Mouse (Mus musculus) heart, adult 18-20 months (tissue): ENCODE data around the gene Chchd6. TPM values are rescaled to one million over a fixed set of nuclear protein-coding genes. Genes with fewer than 3 reads are reported as not detected.

Experiments used
- DNase-seq, 2 experiments: peaks; one replicate each; pipeline ENCODE4 v3.0.0; 2021 to 2022; ENCODE audit warnings: mixed read lengths in 1 of 2
- long read RNA-seq, 2 experiments: library from polyadenylated mRNA; stranded (forward); transcript quantifications; one replicate each; pipeline ENCODE4 v2.0.0; 2021
- total RNA-seq, 2 experiments: library from RNA; stranded (reverse); gene quantifications; 2 replicates each; pipeline ENCODE4 v1.2.3; 2021

Chchd6 gene
- total RNA-seq: 10 to 100 TPM; 11.8 to 12.3 TPM
- long read RNA-seq, experiment 1, transcript Chchd6-201 (8 exons, 1,121 nt): major isoform, 18 of 20 reads
- long read RNA-seq, experiment 1, partial matches to known transcripts: 1 of 20 reads
- long read RNA-seq, experiment 1, other reads (novel, unspliced or antisense): 0 of 20 reads
- long read RNA-seq, experiment 2, transcript Chchd6-201 (8 exons, 1,121 nt): major isoform, 16 of 17 reads
- long read RNA-seq, experiment 2, partial matches to known transcripts: 0 of 17 reads
- long read RNA-seq, experiment 2, other reads (novel, unspliced or antisense): 0 of 17 reads

DNA sequence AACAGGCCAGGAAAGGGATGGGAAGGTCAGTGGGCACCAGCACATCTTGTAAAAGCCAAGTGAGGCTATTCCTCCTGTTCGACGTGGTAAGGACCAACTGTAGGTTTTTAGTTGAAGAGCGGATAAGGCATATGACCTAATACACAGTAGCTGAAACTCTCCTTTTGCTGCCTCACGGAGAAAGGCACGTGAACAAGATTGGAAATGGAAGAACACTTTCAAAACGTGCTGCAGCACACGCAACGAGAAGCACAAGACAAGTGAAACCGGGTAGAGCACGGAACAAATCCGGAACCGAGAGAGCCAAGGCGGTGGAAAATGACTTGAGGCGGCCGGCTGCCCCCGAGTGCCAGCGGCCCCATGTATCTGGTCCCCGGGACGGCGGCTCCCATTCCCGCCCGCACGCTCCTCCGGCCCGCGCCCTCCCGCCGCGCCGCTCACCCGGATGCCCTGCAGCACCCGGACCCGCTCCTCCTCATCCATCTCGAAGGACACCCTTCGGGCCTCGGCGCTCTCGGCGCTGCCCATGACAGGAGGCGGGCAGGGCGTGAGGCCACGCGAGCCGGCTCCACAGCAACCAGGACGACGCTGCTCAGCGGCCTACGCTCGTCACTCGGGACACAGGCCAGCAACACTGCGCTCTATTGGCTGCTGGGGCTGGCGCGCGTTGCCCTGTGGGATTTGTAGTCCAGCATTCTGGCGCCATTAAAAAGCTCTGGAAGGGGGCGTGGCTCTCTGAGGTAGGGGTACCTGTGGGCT is at the start of gene Chchd6:
Gene Chchd6, minus strand, starts transcription at position 635 of the 759 bp plus-strand sequence.
- DNase-seq: peak; percentile 95 to 96

DNA sequence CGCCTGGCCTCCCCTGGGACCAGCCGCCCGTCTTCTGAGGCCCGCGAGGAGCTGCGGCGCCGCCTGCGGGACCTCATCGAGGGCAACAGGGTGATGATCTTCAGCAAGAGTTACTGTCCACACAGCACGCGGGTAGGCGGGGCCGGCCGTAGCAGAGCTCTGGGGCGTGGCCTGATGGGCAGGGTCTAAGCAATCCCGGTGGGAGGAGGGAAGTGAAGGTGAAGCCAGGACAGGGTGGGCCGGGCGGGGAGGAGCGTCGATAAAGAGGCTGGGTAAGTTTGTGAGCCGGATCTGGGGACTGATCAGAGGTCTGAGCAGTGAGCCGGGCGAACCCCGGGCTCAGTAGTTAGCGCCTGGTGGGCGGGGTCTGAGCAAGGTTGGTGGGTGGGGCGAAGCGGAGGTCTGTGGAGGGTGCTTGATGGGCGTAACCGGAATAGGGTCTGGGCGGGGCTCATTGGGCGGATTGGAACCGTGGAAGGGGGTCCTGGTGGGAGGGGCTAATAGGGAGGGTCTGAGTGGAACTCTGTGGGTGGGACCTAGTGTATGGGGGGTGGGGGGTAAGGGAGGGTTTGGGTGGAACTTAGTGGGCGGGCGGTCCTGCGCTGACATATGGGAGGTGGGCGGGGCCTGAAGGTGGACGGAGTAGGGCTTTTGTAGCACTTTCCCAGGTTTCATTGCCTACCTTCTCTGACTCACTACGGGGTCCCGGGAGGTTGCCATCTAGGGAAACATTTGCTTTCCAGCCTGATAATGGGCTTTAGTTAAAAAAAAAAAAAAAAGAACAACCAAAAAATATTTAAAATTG is 49.0 kb upstream of the Chchd6 start:
- peak; percentile 95 to 96 for DNase-seq

DNA sequence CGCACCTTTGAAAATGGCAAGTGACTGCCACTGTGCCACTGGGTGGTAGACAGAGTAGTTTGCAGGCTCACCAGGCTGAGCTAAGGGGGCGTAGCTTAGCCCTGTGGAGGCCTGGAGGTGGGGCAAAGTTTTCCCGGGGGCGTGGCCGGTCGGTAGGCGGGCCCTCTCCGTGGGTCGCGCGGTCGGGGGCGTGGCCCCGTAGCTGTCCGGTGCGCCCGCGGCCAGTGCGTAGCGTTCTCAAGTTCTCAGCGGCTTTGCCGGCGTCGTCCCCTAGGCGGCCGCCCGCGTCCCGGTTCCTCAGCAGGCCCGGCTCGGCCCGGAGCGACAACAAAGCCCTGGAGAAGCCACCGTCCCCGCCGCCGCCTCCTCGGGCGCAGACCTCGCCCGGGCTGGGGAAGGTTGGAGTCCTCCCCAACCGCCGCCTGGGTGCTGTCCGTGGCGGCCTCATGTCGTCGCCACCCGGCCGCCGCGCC is 48.4 kb upstream of the Chchd6 start, which contains the start of gene Txnrd3:
Gene Txnrd3, plus strand, starts transcription at position 191 of the 473 bp plus-strand sequence.
- peak; percentile 95 to 96 for DNase-seq

DNA sequence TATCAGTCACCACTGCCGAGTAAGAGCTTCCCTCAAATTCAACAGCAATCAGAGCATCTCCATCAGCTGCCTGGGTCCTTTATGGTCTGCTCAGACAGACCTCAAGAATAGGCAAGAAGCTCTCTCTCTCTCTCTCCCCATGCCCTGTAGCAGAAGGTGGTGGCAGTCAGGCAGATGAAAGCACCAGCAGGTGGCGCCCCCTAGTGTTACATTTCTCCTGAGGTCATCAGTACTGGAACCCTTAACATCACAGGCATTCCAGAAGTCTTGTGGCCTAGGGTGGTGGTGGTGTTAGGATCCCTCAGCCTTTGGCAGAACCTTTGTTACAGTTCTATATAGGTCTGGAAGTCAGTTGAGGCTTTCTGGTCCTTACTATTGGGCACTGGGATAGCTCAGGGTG is 43.6 kb upstream of the Chchd6 start:
- peak in 1 of 2 experiments; percentile 62 for DNase-seq

DNA sequence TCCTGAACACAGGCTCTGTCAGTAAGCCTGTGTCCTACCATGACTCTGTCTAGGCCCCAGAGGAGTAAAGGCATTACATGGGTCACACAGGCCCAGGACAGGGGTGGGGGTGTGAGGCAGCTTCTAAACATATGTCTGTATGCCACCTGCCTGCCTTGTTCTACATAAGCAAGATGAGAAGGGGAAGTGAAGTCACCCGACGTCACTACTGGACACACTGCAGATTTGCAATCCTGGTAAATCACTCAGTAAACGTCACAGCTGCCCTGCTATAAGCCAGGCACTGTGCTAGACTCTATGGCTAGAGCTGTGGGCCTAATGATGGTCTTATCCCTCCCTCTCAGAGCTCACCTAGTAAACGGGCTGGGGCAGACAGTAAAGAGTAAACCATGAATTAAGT is 42.5 kb upstream of the Chchd6 start:
- no peak for DNase-seq

DNA sequence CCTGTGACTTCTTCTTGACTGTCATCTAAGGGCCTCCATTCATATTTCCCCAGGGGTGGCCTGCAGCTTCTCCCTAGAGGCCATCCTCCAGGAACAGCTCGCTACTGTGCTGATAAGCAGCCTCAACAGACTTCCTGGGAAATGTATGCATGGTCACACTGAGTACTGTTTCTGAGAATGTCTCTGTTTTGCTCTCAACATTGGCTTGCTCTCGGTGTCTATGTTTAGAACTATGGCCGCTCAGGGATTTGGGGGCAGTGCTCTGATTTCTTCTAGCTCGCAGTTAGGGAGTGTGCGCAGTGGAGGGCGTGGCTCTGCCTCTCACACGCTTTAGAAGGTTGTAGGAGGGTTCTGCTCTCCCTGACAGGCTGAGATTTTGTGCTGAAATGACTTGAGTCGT is 38.9 kb upstream of the Chchd6 start:
- DNase-seq: peak; percentile 60 to 77

DNA sequence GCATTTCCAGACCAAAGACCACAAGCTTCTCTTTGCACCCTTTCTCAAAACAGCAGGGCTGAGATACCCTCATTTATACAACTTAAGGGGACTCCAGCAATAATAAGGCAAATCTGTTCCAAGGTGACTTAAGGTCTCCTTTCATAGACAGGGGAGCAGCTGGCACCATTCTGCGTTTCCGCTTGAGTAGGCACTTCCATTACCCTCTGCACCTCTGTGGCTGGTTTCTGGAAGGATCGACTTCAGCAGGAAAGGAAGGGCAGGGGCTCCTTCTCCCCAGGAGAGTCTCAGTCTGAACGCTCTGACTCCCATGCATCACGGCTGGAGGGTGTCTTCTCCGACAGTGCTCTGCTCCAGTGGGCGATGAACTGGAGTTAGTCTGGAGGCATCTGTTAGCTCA is 37.7 kb upstream of the Chchd6 start:
- DNase-seq: no peak

DNA sequence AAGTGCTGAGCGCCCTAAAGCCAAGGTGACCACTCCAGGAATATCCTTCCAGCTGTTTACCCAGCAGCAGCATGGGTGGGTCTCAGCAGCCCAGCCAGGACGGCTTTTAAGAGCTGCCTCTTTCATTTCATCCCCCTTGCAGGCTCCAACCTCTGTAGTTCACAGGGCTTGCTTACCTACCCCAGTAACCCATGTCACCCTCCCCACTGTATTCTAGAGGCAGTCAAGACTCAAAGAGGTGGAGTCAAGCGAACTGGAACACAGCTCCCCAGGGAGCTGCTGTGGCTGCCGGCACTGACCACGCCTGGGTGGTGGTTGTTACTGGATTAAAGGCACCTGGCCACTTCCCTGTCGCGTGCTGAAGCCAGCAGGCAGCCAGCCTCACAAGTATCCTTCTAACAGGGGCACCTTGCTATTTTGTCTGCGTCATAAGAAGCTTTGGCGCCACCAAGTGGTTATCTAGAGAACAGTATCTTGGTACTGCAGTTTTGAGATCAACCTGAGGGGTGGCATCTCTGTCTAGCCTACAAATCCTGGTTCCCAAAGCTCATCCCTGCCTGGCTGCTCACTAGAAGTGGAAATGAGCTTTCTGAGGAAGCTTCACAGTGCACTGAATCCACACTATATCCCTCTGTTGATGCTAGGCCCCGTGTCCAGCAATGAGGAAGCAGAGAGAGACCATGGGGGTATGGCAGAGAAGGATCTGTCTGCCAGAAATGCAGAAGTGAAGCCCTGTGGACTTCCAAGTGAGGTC is 36.5 kb upstream of the Chchd6 start:
- DNase-seq: peak; percentile 89 to 91

DNA sequence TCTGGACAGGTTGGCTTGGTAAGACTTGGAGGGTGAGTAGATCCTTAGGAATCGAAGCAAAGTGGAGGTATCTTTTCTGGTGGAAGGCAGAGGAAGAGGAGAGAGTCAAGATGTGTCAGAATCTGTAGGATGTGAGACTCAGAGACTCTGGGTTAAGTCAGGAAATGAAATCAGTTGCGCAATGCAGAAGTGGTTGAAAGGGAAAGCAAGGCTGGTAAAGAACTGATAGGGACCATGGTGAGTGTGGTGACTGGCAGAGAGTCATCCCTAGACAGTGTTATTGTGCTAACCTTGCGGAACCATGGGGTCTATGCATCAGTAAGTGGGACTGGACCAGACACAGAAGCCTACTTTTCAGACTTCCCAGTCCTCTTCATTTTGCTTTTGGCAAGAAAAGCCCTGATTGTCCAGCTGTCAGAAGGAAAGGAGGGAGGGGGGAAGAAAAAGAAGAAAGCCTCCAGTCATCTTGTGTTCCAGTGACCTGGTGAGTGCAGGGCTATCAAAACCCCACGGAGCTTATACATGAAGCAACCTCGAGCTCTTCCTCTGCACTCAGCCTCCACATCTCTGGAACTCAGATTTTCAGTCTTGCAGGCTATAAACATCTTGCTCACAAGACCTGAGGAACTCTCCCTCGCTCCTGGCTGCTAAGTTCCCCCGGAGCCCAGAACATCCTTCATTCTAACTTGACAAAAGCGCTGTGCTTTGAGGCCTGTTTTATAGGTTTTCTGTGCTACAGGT is 32.8 kb upstream of the Chchd6 start:
- DNase-seq: no peak

DNA sequence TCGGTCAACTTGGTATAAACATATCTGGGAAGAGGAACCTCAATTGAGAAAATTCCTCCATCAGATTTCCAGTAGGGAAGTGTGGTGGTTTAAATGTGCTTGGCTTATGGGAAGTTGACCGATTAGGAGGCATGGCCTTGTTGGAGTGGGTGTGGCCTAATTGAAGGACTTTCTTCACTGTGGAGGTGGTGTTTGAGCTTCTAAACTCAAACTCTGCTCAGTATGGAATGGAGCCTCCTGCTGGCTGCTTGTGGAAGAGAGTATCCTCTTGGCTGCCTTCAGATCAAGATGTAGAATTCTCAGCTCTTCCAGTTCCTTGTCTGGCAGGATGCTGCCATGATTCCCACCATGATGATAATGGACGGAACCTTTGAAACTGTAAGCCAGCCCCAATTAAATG is 27.2 kb upstream of the Chchd6 start:
- DNase-seq: no peak

DNA sequence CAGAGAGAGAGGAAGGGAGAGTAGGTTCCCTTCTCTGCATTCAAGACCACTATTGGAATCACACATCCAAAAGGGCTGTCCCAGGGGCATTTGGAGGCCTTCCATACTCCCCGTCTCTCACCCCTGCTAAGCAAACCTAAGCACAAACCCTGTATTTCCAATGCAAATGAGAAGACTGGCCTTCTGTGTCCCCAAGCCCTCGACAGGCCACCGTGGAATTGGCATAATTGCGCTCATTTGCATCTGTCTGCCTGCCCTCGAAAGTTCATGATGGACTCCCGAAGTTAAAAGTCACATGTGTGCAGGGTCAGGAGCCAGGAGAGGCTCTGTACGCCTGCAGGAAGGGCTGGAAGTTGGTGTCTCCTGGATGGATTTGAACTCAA is 19.9 kb upstream of the Chchd6 start:
- DNase-seq: no peak

DNA sequence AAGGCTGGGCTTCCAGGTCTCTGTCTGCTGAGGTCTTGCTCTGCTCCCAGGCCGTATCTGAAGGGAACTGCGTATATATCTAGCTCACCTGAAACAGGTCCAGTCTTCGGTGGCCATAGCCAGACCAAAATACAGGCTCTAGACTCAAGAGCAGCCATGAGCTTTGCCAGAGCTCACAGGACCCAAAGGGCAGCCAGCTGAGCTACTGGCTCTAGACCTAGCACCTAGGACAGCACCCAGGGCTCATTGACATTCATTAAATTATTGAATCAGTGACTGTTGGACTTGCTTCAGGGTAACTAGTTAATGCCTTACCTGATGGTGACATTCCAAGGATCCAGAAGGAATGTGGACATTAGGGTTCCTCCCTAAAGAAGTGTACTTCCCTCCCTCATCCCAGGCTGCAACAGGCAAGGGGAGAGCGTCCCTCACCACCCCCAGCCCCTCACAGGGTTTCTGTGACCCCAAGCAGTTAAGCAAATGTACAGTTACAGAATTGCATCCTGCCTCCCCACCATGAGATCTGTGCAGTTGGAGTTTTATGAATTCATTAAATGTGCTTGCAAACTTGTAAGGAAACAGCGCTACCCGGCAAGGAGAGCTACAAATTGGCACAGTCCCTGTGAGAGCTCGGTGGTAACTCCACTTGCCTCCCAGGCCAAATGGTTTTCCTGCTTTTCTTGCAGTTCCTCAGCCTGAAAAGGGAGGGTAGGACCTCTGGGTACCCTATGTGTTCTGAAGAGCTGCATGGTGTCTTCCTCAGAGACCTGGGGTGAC is 19.3 kb upstream of the Chchd6 start:
- DNase-seq: no peak

DNA sequence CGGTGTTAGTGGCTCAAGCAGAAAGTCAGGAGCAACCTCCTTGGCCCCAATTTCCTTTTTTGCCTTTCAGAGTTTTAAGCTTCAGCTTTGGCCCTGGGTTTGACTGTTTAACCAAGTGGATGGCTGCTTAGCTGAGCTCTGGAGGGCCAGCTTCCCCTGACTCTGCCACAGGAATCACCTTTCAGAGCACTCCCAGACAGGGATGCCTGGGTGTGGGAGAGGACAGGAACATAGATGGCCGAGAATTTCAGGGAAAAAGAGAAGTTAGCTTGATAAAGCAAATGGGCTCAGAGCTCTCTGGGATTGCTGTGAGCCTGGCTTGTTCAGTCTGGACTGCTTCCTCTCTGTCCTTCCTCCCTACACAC is 18.6 kb upstream of the Chchd6 start:
- no peak for DNase-seq

DNA sequence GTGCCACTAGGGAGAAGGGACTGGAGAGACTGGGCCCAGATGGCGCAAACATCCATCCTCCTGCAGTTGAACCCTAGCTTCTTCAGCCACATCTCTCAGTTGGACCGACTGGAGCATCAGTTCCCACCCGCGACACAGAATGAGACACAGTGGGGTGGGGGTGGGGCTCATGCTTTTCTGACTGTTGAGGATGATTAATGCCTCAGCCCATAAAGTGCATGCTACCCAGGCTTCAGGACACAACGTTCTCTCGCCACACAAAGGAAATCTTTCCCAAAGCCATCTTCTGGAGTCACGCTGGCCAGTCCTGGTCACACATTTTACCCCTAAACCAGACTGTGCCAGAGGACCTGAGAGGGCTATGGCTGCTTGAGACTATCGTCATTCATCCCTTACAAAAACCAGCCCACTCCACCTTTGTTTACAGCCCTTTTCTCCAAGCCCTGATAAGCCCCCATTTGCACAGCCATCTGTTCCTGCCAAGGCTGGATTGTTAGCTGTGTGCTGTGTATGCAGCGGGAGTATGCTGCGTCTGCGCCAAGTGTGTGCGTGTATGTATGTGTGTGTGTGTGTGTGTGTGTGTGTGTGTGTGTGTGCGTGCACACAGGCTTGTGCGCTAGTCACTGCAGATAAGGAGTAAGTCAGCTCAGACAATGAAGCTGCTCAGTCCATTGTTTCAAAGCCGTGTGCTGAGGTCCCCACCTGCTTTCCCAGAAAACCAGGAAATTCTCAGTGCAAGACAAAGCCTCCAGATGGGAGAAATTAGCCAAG is 18.1 kb upstream of the Chchd6 start:
- DNase-seq: no peak

DNA sequence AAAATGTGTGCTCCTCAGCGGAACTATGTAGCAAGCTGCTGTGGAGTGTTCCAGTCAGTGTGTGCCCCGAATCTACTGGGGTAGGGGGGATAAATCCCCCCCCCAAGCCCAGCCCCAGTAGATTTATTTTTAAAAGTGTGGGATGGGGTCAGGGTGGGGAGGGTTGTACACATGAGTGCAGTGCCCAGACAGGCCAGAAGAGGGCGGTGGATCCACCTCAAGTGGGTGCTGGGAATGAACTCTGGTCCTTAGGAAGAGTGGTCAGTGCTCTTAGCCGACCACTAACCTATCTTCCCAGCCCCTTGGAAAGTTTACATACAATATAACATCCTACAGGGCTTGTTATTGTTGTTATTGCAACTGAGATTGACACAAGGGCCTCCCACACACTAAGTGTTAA is 12.5 kb upstream of the Chchd6 start:
- peak in 1 of 2 experiments; percentile 25 for DNase-seq

DNA sequence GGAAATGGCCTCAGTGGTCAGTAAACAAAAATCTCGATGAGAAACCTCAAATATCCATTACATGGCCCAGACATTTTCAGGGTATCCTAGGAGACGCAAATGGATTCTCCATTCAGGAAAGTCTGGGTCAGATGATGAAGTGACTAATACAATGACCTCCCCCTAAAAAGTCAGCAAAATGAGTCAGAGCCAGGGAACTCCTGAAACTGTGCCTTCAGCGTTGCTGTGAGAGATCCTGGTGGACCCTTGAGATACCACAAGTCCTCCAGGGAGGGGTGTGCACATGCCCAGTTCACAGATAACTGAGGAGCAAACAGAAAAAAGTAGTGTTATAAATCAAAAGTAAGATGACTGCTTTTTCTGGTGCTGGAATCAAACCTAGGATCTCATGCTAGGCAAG is 10.6 kb upstream of the Chchd6 start:
- DNase-seq: no peak

DNA sequence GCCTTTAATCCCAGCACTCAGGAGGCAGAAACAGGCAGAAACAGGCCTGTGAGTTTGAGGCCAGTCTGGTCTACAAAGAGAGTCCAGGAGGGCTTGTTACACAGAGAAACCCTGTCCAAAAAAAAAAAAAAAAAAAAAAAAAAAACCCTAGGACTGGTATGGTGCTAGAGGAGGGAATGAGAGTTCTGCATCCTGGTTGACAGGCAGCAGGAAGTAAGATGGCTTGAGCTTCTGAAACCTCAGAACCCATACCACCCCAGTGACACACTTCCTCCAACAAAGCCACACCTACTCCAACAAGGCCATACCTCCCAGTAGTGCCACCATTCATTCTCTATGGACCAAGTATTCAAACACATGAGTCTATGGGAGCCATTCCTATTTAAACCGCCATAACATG is 1.1 kb upstream of the Chchd6 start:
- no peak for DNase-seq

DNA sequence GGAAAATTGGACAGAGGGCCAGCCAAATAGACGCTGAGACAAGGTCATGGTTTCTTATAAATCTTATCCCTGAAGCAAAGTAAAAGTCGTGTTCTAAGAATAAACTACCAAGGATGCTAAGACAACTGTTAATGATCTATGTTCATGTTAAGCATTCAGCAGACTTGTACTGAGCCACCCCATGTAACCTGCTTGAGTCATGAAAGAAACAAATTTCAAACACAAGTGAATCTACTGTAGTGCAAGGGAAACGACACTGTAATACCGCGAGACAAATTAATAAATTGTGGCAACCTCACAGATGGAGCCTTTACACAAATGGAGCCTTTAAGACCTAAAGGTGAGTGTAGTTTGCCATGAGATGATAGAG is 310 bp upstream of the Chchd6 start:
- no peak for DNase-seq

DNA sequence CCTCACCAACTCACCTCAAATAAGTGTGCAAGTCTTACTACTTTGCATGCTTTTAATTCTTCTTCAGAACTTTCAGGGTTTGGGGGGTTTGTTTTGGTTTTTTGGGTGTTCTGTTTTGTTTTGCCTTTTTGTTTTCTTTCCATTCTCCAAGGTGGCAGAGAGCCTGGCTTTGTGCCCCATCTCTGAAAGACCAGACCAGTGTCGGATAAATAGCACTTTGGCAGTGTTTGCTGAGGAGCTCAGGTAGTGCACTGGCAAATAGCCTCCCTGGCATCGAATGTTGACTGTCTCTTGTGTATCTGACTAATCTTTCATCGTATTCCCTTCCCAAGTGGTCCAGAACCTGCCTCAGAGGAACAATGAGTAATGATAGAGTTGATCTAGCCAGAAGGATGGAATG is 3.4 kb downstream of the Chchd6 start:
- DNase-seq: no peak

DNA sequence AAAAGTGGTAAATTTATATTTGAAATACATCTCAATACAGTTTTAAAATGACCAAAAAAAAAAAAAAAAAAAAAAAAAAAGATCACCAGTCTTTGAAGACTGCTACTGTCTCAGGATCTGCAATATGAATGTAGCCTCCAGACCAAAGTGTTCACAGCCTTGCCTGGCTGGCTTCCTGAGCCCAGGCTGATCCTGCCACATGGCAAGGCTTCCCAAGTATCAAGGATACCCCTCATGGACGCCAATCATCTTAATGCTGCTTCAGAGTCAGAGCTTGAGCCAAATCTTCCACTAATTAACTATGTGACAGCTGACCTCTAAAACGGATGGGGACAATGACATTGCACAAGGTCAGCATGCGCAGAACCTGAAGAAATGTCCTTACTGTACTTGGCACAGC is 3.9 kb downstream of the Chchd6 start:
- no peak for DNase-seq
